Mouse (Mus musculus): Measurements from ENCODE around the gene Gm49450. TPM values are rescaled to one million over a fixed set of nuclear protein-coding genes. Genes with fewer than 3 reads are reported as not detected.
"Not testable (repeated sequence)": the region's sequence is repeated elsewhere in the genome, so short reads cannot be mapped to it uniquely, and the experiment has no call there.

Gm49450 gene
- polyA plus RNA-seq, 2 experiments, result 0.15 TPM; not detected in 1

GRCm38 (mm10) chr15:98978409-98979172 is 25.2 kb upstream of the Gm49450 start:
- no peak for TF ChIP-seq CTCF (IDR thresholded peaks at IDR 0.05; ENCODE audit: low read depth)
- no peak for TF ChIP-seq EP300 (IDR thresholded peaks at IDR 0.05; ENCODE audit: low read depth)
- no peak for ATAC-seq (ENCODE audit: insufficient read depth)
- H3K9me3 ChIP-seq (ENCODE audit: control insufficient read depth, low read length), result no peaks in the 10 kb centered on the region
- H3K4me3 ChIP-seq (ENCODE audit: insufficient read depth in 1 of 2, low read depth in 2 of 2, low read length in 2 of 2), result no peak overlapping the region
- peaks cover 0 to 3% of the 10 kb centered on the region in 2 experiments; a peak in 2 of 4 replicates for H3K4me1 ChIP-seq (replicated peaks; ENCODE audit: control insufficient read depth in 2 of 2, insufficient read depth in 2 of 2, low read length in 1 of 2)
- DNase-seq (ENCODE audit: low read depth in 3 of 3, low spot score in 3 of 3), result no peak
- H3K27me3 ChIP-seq (ENCODE audit: control insufficient read depth, insufficient read depth, low read length), result no peaks in the 10 kb centered on the region
- no peak overlapping the region for H3K4me2 ChIP-seq (ENCODE audit: low read depth)
- H3K36me3 ChIP-seq (replicated peaks; ENCODE audit: control insufficient read depth, insufficient read depth, low read depth), result no peaks in the 10 kb centered on the region
- no peak overlapping the region for H3K27ac ChIP-seq
- no peak overlapping the region for H3K9ac ChIP-seq (replicated peaks)
- WGBS (ENCODE audit: insufficient replicate concordance), result 62% methylated on average over 20 of the region's 20 CpGs

GRCm38 (mm10) chr15:98977759-98978408 is 24.5 kb upstream of the Gm49450 start:
- H3K9me3 ChIP-seq (ENCODE audit: control insufficient read depth, low read length), result no peaks in the 10 kb centered on the region
- 79% methylated on average over 14 of the region's 14 CpGs for WGBS (ENCODE audit: insufficient replicate concordance)
- H3K4me2 ChIP-seq (ENCODE audit: low read depth), result no peak overlapping the region
- no peak overlapping the region for H3K27ac ChIP-seq
- no peaks in the 10 kb centered on the region for H3K36me3 ChIP-seq (replicated peaks; ENCODE audit: control insufficient read depth, insufficient read depth, low read depth)
- no peak for ATAC-seq (ENCODE audit: insufficient read depth)
- no peak for TF ChIP-seq EP300 (IDR thresholded peaks at IDR 0.05; ENCODE audit: low read depth)
- no peak for DNase-seq (ENCODE audit: low read depth in 3 of 3, low spot score in 3 of 3)
- no peaks in the 10 kb centered on the region for H3K27me3 ChIP-seq (ENCODE audit: control insufficient read depth, insufficient read depth, low read length)
- H3K4me1 ChIP-seq (replicated peaks; ENCODE audit: control insufficient read depth in 2 of 2, insufficient read depth in 2 of 2, low read length in 1 of 2), result no peaks in the 10 kb centered on the region
- no peak overlapping the region for H3K9ac ChIP-seq (replicated peaks)
- H3K4me3 ChIP-seq (ENCODE audit: insufficient read depth in 1 of 2, low read depth in 2 of 2, low read length in 2 of 2), result no peak overlapping the region

GRCm38 (mm10) chr15:98976763-98977758 is 23.7 kb upstream of the Gm49450 start:
- ATAC-seq (ENCODE audit: insufficient read depth) (no peak), DNase-seq (ENCODE audit: low read depth in 3 of 3, low spot score in 3 of 3) (no peak)
- no peak overlapping the region for H3K27ac ChIP-seq
- H3K27me3 ChIP-seq (ENCODE audit: control insufficient read depth, insufficient read depth, low read length), result no peaks in the 10 kb centered on the region
- H3K4me3 ChIP-seq (ENCODE audit: insufficient read depth in 1 of 2, low read depth in 2 of 2, low read length in 2 of 2), result no peak overlapping the region
- H3K36me3 ChIP-seq (replicated peaks; ENCODE audit: control insufficient read depth, insufficient read depth, low read depth), result no peaks in the 10 kb centered on the region
- TF ChIP-seq EP300 (IDR thresholded peaks at IDR 0.05; ENCODE audit: low read depth), result no peak
- H3K4me1 ChIP-seq (replicated peaks; ENCODE audit: control insufficient read depth in 2 of 2, insufficient read depth in 2 of 2, low read length in 1 of 2), result no peaks in the 10 kb centered on the region
- 72% methylated on average over 21 of the region's 21 CpGs for WGBS (ENCODE audit: insufficient replicate concordance)
- no peaks in the 10 kb centered on the region for H3K9me3 ChIP-seq (ENCODE audit: control insufficient read depth, low read length)
- H3K9ac ChIP-seq (replicated peaks), result no peak overlapping the region
- H3K4me2 ChIP-seq (ENCODE audit: low read depth), result no peak overlapping the region

GRCm38 (mm10) chr15:98973015-98973614 is 19.8 kb upstream of the Gm49450 start:
- peaks cover 0 to 12% of the 10 kb centered on the region in 2 experiments; a peak in 2 of 4 replicates for H3K4me1 ChIP-seq (replicated peaks; ENCODE audit: control insufficient read depth in 2 of 2, insufficient read depth in 2 of 2, low read length in 1 of 2)
- H3K4me2 ChIP-seq (ENCODE audit: low read depth), result no peak overlapping the region
- H3K9me3 ChIP-seq (ENCODE audit: control insufficient read depth, low read length), result no peaks in the 10 kb centered on the region
- no peaks in the 10 kb centered on the region for H3K36me3 ChIP-seq (replicated peaks; ENCODE audit: control insufficient read depth, insufficient read depth, low read depth)
- 70% methylated on average over 9 of the region's 9 CpGs for WGBS (ENCODE audit: insufficient replicate concordance)
- DNase-seq (ENCODE audit: low read depth in 3 of 3, low spot score in 3 of 3) (no peak), ATAC-seq (ENCODE audit: insufficient read depth) (no peak)
- H3K4me3 ChIP-seq (ENCODE audit: insufficient read depth in 1 of 2, low read depth in 2 of 2, low read length in 2 of 2), result no peak overlapping the region
- H3K9ac ChIP-seq (replicated peaks), result no peak overlapping the region
- no peaks in the 10 kb centered on the region for H3K27me3 ChIP-seq (ENCODE audit: control insufficient read depth, insufficient read depth, low read length)
- H3K27ac ChIP-seq, result no peak overlapping the region
- TF ChIP-seq CTCF (IDR thresholded peaks at IDR 0.05; ENCODE audit: low read depth) (no peak), EP300 (IDR thresholded peaks at IDR 0.05; ENCODE audit: low read depth) (no peak)

GRCm38 (mm10) chr15:98971576-98972320 is 18.4 kb upstream of the Gm49450 start:
- H3K9me3 ChIP-seq (ENCODE audit: control insufficient read depth, low read length); H3K9ac ChIP-seq (replicated peaks); H3K36me3 ChIP-seq (replicated peaks; ENCODE audit: control insufficient read depth, insufficient read depth, low read depth); H3K4me2 ChIP-seq (ENCODE audit: low read depth); H3K27ac ChIP-seq; H3K4me3 ChIP-seq (ENCODE audit: insufficient read depth in 1 of 2, low read depth in 2 of 2, low read length in 2 of 2); DNase-seq (ENCODE audit: low read depth in 3 of 3, low spot score in 3 of 3); ATAC-seq (ENCODE audit: insufficient read depth); H3K27me3 ChIP-seq (ENCODE audit: control insufficient read depth, insufficient read depth, low read length): not testable (repeated sequence)
- 61% methylated on average over 15 of the region's 15 CpGs for WGBS (ENCODE audit: insufficient replicate concordance)
- H3K4me1 ChIP-seq (replicated peaks; ENCODE audit: control insufficient read depth in 2 of 2, insufficient read depth in 2 of 2, low read length in 1 of 2), result peaks cover 0 to 12% of the 10 kb centered on the region in 2 experiments; a peak in 2 of 4 replicates

Data from liver, embryonic 14.5 days (tissue).